Mouse (Mus musculus) liver, embryonic 11.5 days (tissue): Measurements from ENCODE around the gene Gm42688. TPM values are rescaled to one million over a fixed set of nuclear protein-coding genes. Genes with fewer than 3 reads are reported as not detected.
A peak's percentile ranks its signal among the peaks of the same experiment; 100 is the strongest.

Experiments used
- ATAC-seq: fragments of 200-750 bp; cut with Nextera tagmentation; replicated peaks from 2 replicates; pipeline ENCODE4 v1.8.0; 2017; ENCODE audit warnings: moderate number of reproducible peaks, mild to moderate bottlenecking, moderate TSS enrichment, moderate library complexity; ENCODE audit not compliant: low FRiP score
- DNase-seq: peaks from one replicate; pipeline ENCODE4 v3.0.0-alpha.2; 2017; ENCODE audit warnings: low spot score
- H3K27ac ChIP-seq: fragments of 300-500 bp; sonication (generic); 2 replicates; pipeline ENCODE4 v1.5.1; 2014; ENCODE audit warnings: mild to moderate bottlenecking, low read depth, low read length, control low read depth
- H3K27me3 ChIP-seq: fragments of 300-500 bp; sonication (generic); replicated peaks from 2 replicates; pipeline ENCODE4 v1.6.1; 2014; ENCODE audit warnings: low read length, mixed read lengths; ENCODE audit not compliant: control insufficient read depth, insufficient read depth
- H3K36me3 ChIP-seq: fragments of 300-500 bp; sonication (generic); 2 replicates; pipeline ENCODE4 v1.6.1; 2014; ENCODE audit warnings: mild to moderate bottlenecking, low read length, moderate library complexity, mixed read lengths; ENCODE audit not compliant: control insufficient read depth, insufficient read depth
- H3K4me1 ChIP-seq: fragments of 300-500 bp; sonication (generic); replicated peaks from 2 replicates; pipeline ENCODE4 v1.6.1; 2014; ENCODE audit warnings: low read length, mixed read lengths; ENCODE audit not compliant: control insufficient read depth, insufficient read depth
- H3K4me2 ChIP-seq: fragments of 300-500 bp; sonication (generic); 2 replicates; pipeline ENCODE4 v1.6.1; 2014; ENCODE audit warnings: mild to moderate bottlenecking, control low read depth, moderate library complexity
- H3K4me3 ChIP-seq: fragments of 300-500 bp; sonication (generic); 2 replicates; pipeline ENCODE4 v1.5.1; 2014; ENCODE audit warnings: low read depth, low read length, control low read depth
- H3K9ac ChIP-seq: fragments of 300-500 bp; sonication (generic); 2 replicates; pipeline ENCODE4 v1.6.1; 2014; ENCODE audit warnings: low read depth, low read length, control low read depth
- H3K9me3 ChIP-seq: fragments of 300-500 bp; sonication (generic); 2 replicates; pipeline ENCODE4 v1.6.1; 2016; ENCODE audit warnings: low read length, inconsistent platforms, mixed read lengths; ENCODE audit not compliant: control insufficient read depth
- WGBS: fragments of 180-500 bp; shearing (Covaris S2); extraction: QIAGEN DNeasy Blood & Tissue Kit; methylation state at CpG from one replicate; pipeline ENCODE4 v1.1.7; 2014; 5-methylcytosine and 5-hydroxymethylcytosine counted together
- polyA plus RNA-seq: library from polyadenylated mRNA; unstranded; fragments of >200 nt; fragmentation: Nextera tagmentation; extraction: Ambion mirVana; gene quantifications from 2 replicates; pipeline ENCODE4 v1.2.1, GENCODE M21; 2014

Gm42688 gene
- polyA plus RNA-seq, 1 experiment from 2014 or later = 2.9 TPM

DNA sequence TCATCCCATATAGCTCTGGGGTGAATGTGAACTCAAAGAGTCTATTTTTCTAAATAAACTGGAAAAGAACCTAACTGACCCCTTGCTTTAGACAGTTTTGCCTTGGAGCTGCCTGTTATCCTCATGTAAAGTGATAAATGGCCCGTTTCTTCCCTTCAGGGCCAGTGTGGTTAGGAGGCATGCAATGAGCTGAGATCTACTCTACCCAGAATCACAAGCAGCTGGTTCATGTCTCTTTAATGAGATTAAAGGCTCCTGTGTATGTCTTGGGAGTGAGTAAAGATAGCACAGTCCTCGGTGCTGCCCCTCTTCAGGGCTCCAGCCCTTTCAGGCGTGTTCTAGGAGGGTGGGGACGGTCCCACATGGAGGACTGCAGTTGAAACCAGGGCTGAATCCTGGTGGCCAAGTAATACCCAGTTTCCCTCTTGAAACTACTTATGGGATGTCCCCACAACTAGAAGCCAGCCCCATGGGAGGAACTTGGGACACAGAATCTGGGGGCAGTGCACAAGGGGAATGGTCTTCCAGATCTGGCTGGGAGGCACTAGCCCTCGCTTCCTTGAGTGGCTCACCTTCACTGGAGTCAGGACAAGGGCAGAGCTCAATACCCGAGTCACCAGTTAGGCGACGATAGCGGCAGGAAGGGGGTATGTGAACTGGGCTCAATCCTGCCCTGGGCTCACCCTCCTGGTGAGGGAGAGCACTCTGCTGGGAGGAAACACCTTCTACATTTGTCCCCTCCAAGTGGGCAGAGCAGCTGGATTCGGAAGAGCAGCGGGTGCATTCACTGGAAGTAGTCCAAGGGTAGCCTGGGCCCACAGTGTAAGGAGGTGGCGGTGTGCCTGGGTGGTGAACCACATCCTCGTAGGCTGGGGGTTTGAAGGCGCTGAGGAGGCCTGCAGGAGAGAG lies 17.7 kb downstream of the Gm42688 start:
- Histone ChIP-seq H3K27me3 (no peaks in the 10 kb centered on the region), H3K27ac (peak overlapping the region; percentile 34), H3K9ac (peak overlapping the region; percentile 26; the same call in 1 of the 2 replicates), H3K4me1 (peaks cover 45% of the 10 kb centered on the region), H3K4me2 (peak overlapping the region; percentile 100), H3K9me3 (no peaks in the 10 kb centered on the region), H3K4me3 (peak overlapping the region; percentile 85), H3K36me3 (peaks cover 21% of the 10 kb centered on the region; the same call in 1 of the 2 replicates)
- ATAC-seq (no peak), DNase-seq (no peak)
- WGBS = 67% methylated on average over 14 of the region's 14 CpGs

DNA sequence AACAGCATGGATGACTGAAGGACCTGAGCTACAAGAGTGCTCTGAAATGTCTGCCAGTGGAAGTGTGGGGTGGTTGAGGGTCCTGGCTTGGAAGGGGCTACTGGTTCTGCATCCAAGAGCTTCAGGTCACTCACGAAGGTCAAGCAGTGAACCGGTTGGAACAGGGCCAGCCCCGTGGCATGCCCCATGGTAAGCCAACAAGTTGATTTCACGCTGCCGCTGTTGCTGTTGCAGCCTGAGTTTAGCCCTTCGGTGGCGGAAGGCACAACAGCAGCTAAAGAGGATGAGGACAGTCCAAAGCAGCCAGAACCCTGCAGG lies 18.3 kb downstream of the Gm42688 start:
- Histone ChIP-seq H3K4me3 (peak overlapping the region; percentile 85), H3K9ac (peak overlapping the region; percentile 78), H3K4me2 (peak overlapping the region; percentile 100), H3K36me3 (peaks cover 21% of the 10 kb centered on the region; the same call in 1 of the 2 replicates), H3K4me1 (peaks cover 44% of the 10 kb centered on the region), H3K9me3 (no peaks in the 10 kb centered on the region), H3K27ac (peak overlapping the region; percentile 34), H3K27me3 (no peaks in the 10 kb centered on the region)
- 77% methylated on average over 7 of the region's 7 CpGs for whole genome bisulfite sequencing
- ATAC-seq (no peak), DNase-seq (no peak)

DNA sequence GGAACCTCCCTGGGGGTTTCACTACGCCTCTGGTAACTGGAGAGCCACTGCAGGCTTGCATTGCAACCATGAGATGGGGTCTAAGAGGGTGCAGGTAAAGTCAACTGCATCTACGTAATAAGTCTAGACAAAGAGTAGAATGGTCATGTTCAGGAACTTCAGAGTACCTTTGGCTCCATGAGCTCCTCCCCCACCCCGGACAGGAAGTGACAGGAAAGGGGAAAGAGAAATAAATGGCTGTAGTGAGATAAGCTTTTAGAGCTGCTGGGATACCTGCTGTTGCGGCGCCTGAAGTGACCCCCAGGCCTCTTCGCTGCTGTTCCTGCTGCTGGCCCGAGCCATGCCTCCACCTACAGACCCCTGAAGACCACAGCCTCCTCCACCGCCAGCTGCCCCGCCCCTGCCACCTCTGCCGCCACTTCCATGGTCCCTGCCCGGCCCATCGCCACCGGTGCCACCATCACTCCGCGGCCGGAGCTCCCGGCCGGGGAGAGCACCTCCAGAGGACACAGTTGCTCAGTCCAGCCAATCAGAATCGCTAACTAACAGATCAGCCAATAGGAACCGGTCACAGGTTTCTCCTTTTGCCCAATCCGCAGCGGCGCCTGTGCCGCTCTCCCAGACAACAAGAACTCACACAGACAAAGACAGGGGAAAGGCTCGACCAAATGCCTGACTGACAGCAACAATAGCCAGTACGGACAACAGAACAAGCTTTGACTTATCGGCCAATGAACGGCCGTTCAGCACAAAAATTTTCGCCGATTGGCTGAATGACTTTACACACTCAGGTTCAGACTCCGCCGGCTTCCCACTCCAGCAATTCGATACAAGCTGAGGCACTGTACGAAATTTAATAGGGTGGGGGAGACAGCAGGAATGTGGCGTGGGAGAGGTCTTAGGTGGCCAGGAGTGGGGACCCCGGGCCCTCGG lies 19.8 kb downstream of the Gm42688 start, which contains the start of gene Wbp1:
Gene Wbp1 (minus strand): TSS at position 630 of the 933 bp plus-strand sequence.
- H3K36me3 ChIP-seq = peaks cover 21% of the 10 kb centered on the region; the same call in 1 of the 2 replicates
- H3K4me1 ChIP-seq = peaks cover 42% of the 10 kb centered on the region
- ATAC-seq (peak; percentile 91), DNase-seq (peak; percentile 88)
- H3K4me3 ChIP-seq = peak within 1 kb of the TSS; percentile 85
- H3K9me3 ChIP-seq = no peaks in the 10 kb centered on the region
- peak within 1 kb of the TSS; percentile 100 for H3K4me2 ChIP-seq
- no peaks in the 10 kb centered on the region for H3K27me3 ChIP-seq
- peak within 1 kb of the TSS; percentile 97 for H3K27ac ChIP-seq
- WGBS = under 1% methylated on average over 38 of the region's 38 CpGs
- H3K9ac ChIP-seq = peak within 1 kb of the TSS; percentile 88

DNA sequence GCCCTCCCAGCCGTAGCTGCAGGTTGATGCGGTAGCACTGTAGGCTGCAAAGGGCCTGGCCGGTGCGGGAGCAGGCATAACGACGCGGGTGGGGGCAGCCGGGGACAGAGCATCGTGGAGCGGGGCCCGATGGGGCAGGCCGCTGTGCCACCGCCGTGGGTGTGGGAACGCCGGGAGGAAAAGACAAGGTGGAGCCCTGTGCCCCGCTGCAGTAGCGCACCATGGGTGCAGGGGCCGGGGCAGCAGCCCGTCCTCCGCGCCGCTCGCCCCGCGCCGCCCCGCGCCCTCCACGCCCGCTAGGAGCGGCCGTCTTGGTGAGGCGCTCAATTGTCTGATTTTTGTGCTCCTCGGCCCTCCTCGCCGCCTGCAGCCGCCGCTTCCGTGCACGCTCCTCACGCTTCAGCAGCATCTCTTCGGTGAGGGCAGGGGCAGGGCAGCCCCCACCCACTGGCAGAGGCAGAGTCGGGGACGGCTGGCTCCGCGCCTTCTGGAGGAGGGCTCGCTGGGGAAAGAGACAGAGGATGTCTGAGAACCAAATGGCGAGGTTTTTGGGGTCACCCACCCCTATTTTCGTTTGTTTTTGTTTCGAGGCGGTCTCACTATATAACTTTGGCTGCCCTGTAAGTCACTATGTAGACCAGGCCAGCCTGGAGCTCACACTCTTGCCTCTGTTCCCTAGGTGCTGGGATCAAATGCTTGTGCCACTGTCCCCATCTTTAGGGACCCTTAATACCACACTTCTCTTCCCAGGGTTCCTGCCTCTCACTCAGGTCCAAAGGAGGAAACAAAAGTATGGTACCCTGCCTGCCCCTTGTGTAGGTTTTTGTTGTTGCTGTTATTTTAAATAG lies 20.7 kb downstream of the Gm42688 start:
- 2% methylated on average over 52 of the region's 52 CpGs for WGBS
- peak; percentile 56 for DNase-seq
- peak overlapping the region; percentile 97 for H3K27ac ChIP-seq
- H3K9ac ChIP-seq = peak overlapping the region; percentile 88
- no peaks in the 10 kb centered on the region for H3K27me3 ChIP-seq
- peak overlapping the region; percentile 85 for H3K4me3 ChIP-seq
- H3K4me2 ChIP-seq = peak overlapping the region; percentile 100
- no peaks in the 10 kb centered on the region for H3K9me3 ChIP-seq
- peak; percentile 29; the same call in 1 of the 2 replicates for ATAC-seq
- peaks cover 33% of the 10 kb centered on the region for H3K4me1 ChIP-seq
- peaks cover 17% of the 10 kb centered on the region; the same call in 1 of the 2 replicates for H3K36me3 ChIP-seq

DNA sequence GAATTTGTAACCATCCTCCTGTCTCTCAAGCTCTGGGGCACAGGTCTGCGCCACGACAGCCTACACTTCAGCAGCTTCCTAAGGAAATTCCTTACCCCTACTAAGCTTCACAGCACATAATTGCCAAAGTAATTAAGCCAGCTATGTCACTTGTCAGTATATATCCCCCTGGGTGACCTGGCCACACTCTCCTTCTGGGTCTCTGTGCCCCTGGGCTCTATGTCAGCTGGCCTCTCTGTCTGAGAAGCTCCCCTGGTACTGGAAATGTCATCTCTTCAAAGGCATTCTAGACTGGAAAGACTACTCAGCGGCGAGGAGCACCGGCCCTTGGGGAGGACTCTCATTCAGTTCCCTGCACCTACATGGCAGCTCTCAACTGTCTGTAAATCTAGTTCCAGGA lies 21.5 kb downstream of the Gm42688 start:
- 89% methylated on average over 5 of the region's 5 CpGs for WGBS
- Histone ChIP-seq H3K9me3 (no peaks in the 10 kb centered on the region), H3K36me3 (peaks cover 13% of the 10 kb centered on the region; the same call in 1 of the 2 replicates), H3K4me2 (peak overlapping the region; percentile 100), H3K27ac (no peak overlapping the region), H3K4me1 (peaks cover 32% of the 10 kb centered on the region), H3K4me3 (peak overlapping the region; percentile 85), H3K9ac (peak overlapping the region; percentile 88; the same call in 1 of the 2 replicates), H3K27me3 (no peaks in the 10 kb centered on the region)
- no peak for DNase-seq
- no peak for ATAC-seq

DNA sequence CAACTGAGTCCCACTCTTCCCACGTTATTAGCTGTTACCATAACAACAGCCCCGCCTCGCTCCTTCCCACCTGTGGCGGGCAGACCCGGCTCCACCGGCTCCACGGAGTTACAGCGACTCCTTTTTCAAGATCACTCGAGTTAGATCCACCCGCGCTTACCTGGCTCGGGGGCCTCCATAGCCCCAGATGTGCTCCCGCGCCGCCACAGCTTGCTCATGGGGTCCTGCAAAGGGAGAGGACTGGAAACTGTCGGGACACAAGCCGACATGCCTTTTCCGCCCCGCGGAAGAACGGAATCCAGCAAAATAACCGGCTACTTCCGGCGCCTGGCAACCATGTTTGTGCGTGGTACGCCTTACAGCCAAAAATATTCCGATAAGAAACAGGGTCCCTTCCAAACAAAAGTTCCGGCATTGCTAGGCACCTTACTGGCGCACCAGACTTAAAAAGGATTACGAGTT lies 23.5 kb downstream of the Gm42688 start:
- Histone ChIP-seq H3K4me2 (peak overlapping the region; percentile 95), H3K9me3 (no peaks in the 10 kb centered on the region), H3K4me3 (peak overlapping the region; percentile 77), H3K9ac (peak overlapping the region; percentile 86), H3K27me3 (no peaks in the 10 kb centered on the region), H3K4me1 (peaks cover 26% of the 10 kb centered on the region), H3K36me3 (0 out of 2 replicates have a peak, but pooled peaks cover 2% of the 10 kb centered on the region), H3K27ac (peak overlapping the region; percentile 69)
- DNase-seq = peak; percentile 90
- WGBS = under 1% methylated on average over 30 of the region's 30 CpGs
- peak; percentile 10; the same call in 1 of the 2 replicates for ATAC-seq

DNA sequence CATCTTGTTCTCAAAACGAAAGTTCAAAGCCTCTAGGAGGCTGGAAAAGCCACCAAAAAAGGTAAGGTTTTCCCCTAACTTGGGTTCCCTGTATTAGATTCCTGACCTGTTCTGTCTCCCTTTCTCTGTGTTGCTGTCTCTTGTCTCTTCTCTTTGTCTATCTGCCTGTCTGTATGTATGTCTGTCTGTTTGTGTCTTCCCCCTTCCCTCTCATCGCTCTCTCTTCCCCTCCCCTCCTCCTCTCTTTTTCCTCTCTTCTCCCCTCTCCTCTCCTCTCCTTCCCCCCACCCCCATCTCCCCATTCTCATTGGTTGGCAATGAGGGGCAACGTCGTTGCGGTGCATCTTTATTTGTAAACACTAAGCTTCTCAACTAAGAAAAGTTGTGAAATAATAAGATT lies 23.9 kb downstream of the Gm42688 start, which contains the start of gene Ino80b:
Gene Ino80b (minus strand): TSS at position 101 of the 400 bp plus-strand sequence.
- ATAC-seq (no peak), DNase-seq (no peak)
- Histone ChIP-seq H3K27ac (peak within 1 kb of the TSS; percentile 69), H3K4me2 (peak within 1 kb of the TSS; percentile 95), H3K4me1 (peaks cover 21% of the 10 kb centered on the region), H3K36me3 (0 out of 2 replicates have a peak, but pooled peaks cover 2% of the 10 kb centered on the region), H3K27me3 (no peaks in the 10 kb centered on the region), H3K9me3 (no peaks in the 10 kb centered on the region), H3K4me3 (peak within 1 kb of the TSS; percentile 77), H3K9ac (peak within 1 kb of the TSS; percentile 86)
- WGBS = 30% methylated on average over 5 of the region's 5 CpGs
